Comparison of ENCODE assay signal across 11 mouse cellular contexts in the genomic region with DNA sequence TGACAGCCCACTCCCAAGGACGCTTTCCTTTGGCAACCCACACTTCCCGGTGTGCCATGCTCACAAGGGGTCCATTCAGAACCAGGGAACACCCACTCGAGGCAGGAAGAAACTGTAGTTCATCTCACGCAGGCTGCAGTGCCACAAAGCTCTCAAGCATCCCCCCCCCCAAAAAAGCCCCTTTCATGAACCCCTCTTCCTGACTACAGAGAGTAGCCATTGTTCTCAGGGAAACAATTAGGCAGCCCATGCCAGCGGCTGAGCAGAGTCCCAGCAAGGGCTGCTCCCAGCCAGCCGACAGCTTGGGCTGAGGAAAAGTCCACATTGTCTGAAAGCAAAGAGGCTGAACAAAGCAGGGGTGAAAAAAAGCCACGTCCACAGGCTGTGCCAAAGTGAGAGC. TPM values are rescaled to one million over a fixed set of nuclear protein-coding genes. Genes with fewer than 3 reads are reported as not detected.
DNase-seq lines count a peak whose midpoint lies in the region; ATAC-seq lines count a peak whose summit lies in the region.
"Had no signal": no experiment of that assay in that cellular context is flagged by ENCODE, and none has a peak within 500 bp of the region (broad histone marks: within the 10 kb centered on the region; RNA-seq: fewer than 3 reads in every experiment).

No protein-coding gene starts in this region.

- H3K36me3 ChIP-seq in kidney, embryonic 15.5 days, result peaks cover 69% of the 10 kb centered on the region
- no peaks in the 10 kb centered on the region; the same call in 1 of the 2 replicates for H3K36me3 ChIP-seq in embryonic facial prominence, embryonic 11.5 days (replicated peaks; ENCODE audit: control insufficient read depth, insufficient read depth, low read depth, low read length)
- H3K36me3 ChIP-seq in hindbrain, embryonic 11.5 days (ENCODE audit: control insufficient read depth, insufficient read depth, low read length), result peaks cover 13% of the 10 kb centered on the region
- peaks cover 12% of the 10 kb centered on the region; the same call in 1 of the 2 replicates for H3K36me3 ChIP-seq in intestine, embryonic 16.5 days (ENCODE audit: control insufficient read depth, insufficient read depth, low read length)

- peaks cover 17% of the 10 kb centered on the region for H3K4me1 ChIP-seq in kidney, embryonic 15.5 days
- H3K4me1 ChIP-seq in embryonic facial prominence, embryonic 11.5 days (ENCODE audit: control insufficient read depth, insufficient read depth, low read length), result no peaks in the 10 kb centered on the region
- H3K4me1 ChIP-seq in hindbrain, embryonic 11.5 days (replicated peaks; ENCODE audit: control insufficient read depth, insufficient read depth, low read length), result peaks cover 8% of the 10 kb centered on the region; the same call in 1 of the 2 replicates
- no peaks in the 10 kb centered on the region for H3K4me1 ChIP-seq in intestine, embryonic 16.5 days (ENCODE audit: control insufficient read depth, insufficient read depth, low read length)
- H3K4me1 ChIP-seq: intestine, embryonic 15.5 days had no signal

- H3K9ac ChIP-seq in kidney, embryonic 15.5 days, result no peak overlapping the region
- H3K9ac ChIP-seq in embryonic facial prominence, embryonic 11.5 days (replicated peaks; ENCODE audit: low read length), result no peak overlapping the region
- H3K9ac ChIP-seq in hindbrain, embryonic 11.5 days (ENCODE audit: low read depth, low read length), result peak overlapping the region; percentile 35; the same call in 1 of the 2 replicates
- no peak overlapping the region for H3K9ac ChIP-seq in intestine, embryonic 16.5 days (ENCODE audit: low read depth, low read length)
- H3K9ac ChIP-seq: intestine, embryonic 15.5 days; limb, embryonic 13.5 days had no signal

- no peak for ATAC-seq in kidney, embryonic 15.5 days (replicated peaks; ENCODE audit: low FRiP score)
- peak; percentile 81; the same call in 1 of the 2 replicates for ATAC-seq in embryonic facial prominence, embryonic 11.5 days (replicated peaks; ENCODE audit: insufficient number of reproducible peaks, low FRiP score, low TSS enrichment, low read depth)
- ATAC-seq in hindbrain, embryonic 11.5 days (ENCODE audit: low FRiP score), result peak; percentile 91
- ATAC-seq in intestine, embryonic 16.5 days, result no peak
- ATAC-seq: intestine, embryonic 15.5 days had no signal

- no peak for DNase-seq in kidney, adult 11 months
- DNase-seq in embryonic facial prominence, embryonic 11.5 days (ENCODE audit: low spot score), result peak; percentile 38
- peak; percentile 69 for DNase-seq in hindbrain, embryonic 11.5 days (ENCODE audit: low spot score)
- peak; percentile 32 for DNase-seq in neural tube, embryonic 10.5 days (ENCODE audit: extremely low spot score, low spot score)
- no peak for DNase-seq in gastrocnemius, adult 8-10 months (ENCODE audit: low spot score in 2 of 2)
- no peak for DNase-seq in gastrocnemius, postnatal 10 days

- H3K4me2 ChIP-seq in kidney, embryonic 15.5 days, result no peak overlapping the region
- H3K4me2 ChIP-seq in embryonic facial prominence, embryonic 11.5 days (ENCODE audit: low read depth, low read length), result no peak overlapping the region
- no peak overlapping the region; the same call in 1 of the 2 replicates for H3K4me2 ChIP-seq in hindbrain, embryonic 11.5 days (replicated peaks; ENCODE audit: low read depth, low read length)
- no peak overlapping the region for H3K4me2 ChIP-seq in intestine, embryonic 16.5 days (ENCODE audit: low read depth, low read length)
- H3K4me2 ChIP-seq: intestine, embryonic 15.5 days; limb, embryonic 13.5 days had no signal

- WGBS in kidney, embryonic 15.5 days, result 57% methylated on average over 7 of the region's 7 CpGs
- WGBS in embryonic facial prominence, embryonic 11.5 days, result 23% methylated on average over 7 of the region's 7 CpGs
- 23% methylated on average over 7 of the region's 7 CpGs for WGBS in hindbrain, embryonic 11.5 days
- 56% methylated on average over 7 of the region's 7 CpGs for WGBS in intestine, embryonic 16.5 days

- no peaks in the 10 kb centered on the region for H3K27me3 ChIP-seq in kidney, embryonic 15.5 days
- H3K27me3 ChIP-seq in embryonic facial prominence, embryonic 11.5 days (ENCODE audit: control insufficient read depth, insufficient read depth, low read length), result no peaks in the 10 kb centered on the region
- no peaks in the 10 kb centered on the region for H3K27me3 ChIP-seq in hindbrain, embryonic 11.5 days (ENCODE audit: control insufficient read depth, insufficient read depth, low read length)
- H3K27me3 ChIP-seq in intestine, embryonic 16.5 days (replicated peaks; ENCODE audit: control insufficient read depth, insufficient read depth, low read length), result no peaks in the 10 kb centered on the region
- H3K27me3 ChIP-seq: CH12.LX; intestine, embryonic 15.5 days; limb, embryonic 13.5 days had no signal

- H3K27ac ChIP-seq in kidney, embryonic 15.5 days, result peak overlapping the region; percentile 61
- H3K27ac ChIP-seq in embryonic facial prominence, embryonic 11.5 days (replicated peaks; ENCODE audit: low read depth, low read length), result no peak overlapping the region
- peak overlapping the region; percentile 86 for H3K27ac ChIP-seq in hindbrain, embryonic 11.5 days (ENCODE audit: low read depth, low read length)
- H3K27ac ChIP-seq in intestine, embryonic 16.5 days (ENCODE audit: low read length), result no peak overlapping the region
- H3K27ac ChIP-seq: intestine, embryonic 15.5 days; limb, embryonic 13.5 days had no signal

- no peaks in the 10 kb centered on the region for H3K9me3 ChIP-seq in kidney, embryonic 15.5 days (replicated peaks)
- H3K9me3 ChIP-seq in embryonic facial prominence, embryonic 11.5 days (replicated peaks; ENCODE audit: control insufficient read depth, low read length), result no peaks in the 10 kb centered on the region
- no peaks in the 10 kb centered on the region for H3K9me3 ChIP-seq in hindbrain, embryonic 11.5 days (ENCODE audit: control insufficient read depth, low read length)
- no peaks in the 10 kb centered on the region for H3K9me3 ChIP-seq in intestine, embryonic 16.5 days (ENCODE audit: control insufficient read depth, low read length)
- H3K9me3 ChIP-seq: intestine, embryonic 15.5 days; limb, embryonic 13.5 days had no signal

- H3K4me3 ChIP-seq in kidney, embryonic 15.5 days (replicated peaks), result no peak overlapping the region
- H3K4me3 ChIP-seq in embryonic facial prominence, embryonic 11.5 days (ENCODE audit: low read depth, low read length), result no peak overlapping the region
- H3K4me3 ChIP-seq in hindbrain, embryonic 11.5 days (ENCODE audit: low read depth, low read length), result no peak overlapping the region
- H3K4me3 ChIP-seq in intestine, embryonic 16.5 days (ENCODE audit: low read length), result no peak overlapping the region
- H3K4me3 ChIP-seq: intestine, embryonic 15.5 days; limb, embryonic 13.5 days had no signal

RNA-seq across cellular contexts. Expression of a gene that starts 22.9 kb away (rescaled TPM):
- 0.75 and 0.77 TPM in 2 replicates for polyA plus RNA-seq in kidney, embryonic 15.5 days (2015; fragmentation: Nextera tagmentation; extraction: Ambion mirVana)
- 0.97 and 1.1 TPM in 2 replicates for polyA plus RNA-seq in embryonic facial prominence, embryonic 11.5 days (2014; fragmentation: Nextera tagmentation; extraction: Ambion mirVana)
- 3.9 and 4.4 TPM in 2 replicates for polyA plus RNA-seq in hindbrain, embryonic 11.5 days (2014; fragmentation: Nextera tagmentation; extraction: Ambion mirVana)
- total RNA-seq in gastrocnemius, adult 8-10 months (2022), result under 1 TPM; 0.02 to 0.07 (median 0.04) TPM
- 5.4 TPM in 2 replicates for polyA plus RNA-seq in intestine, embryonic 16.5 days (2015; fragmentation: Nextera tagmentation; extraction: Ambion mirVana)
- under 1 TPM; 0.47 to 0.54 TPM for total RNA-seq in gastrocnemius, postnatal 10 days (2021)

RNA-seq across cellular contexts. Expression of a gene that starts 50.7 kb away (rescaled TPM):
- polyA plus RNA-seq in kidney, embryonic 15.5 days (2015; fragmentation: Nextera tagmentation; extraction: Ambion mirVana), result 141 and 147 TPM in 2 replicates
- 44.5 and 49.8 TPM in 2 replicates for polyA plus RNA-seq in embryonic facial prominence, embryonic 11.5 days (2014; fragmentation: Nextera tagmentation; extraction: Ambion mirVana)
- polyA plus RNA-seq in hindbrain, embryonic 11.5 days (2014; fragmentation: Nextera tagmentation; extraction: Ambion mirVana), result 51.0 and 52.0 TPM in 2 replicates
- total RNA-seq in gastrocnemius, adult 8-10 months (2022), result 100 to 1,000 TPM; 159 to 203 (median 172) TPM
- polyA plus RNA-seq in intestine, embryonic 16.5 days (2015; fragmentation: Nextera tagmentation; extraction: Ambion mirVana), result 67.9 and 76.8 TPM in 2 replicates
- 100 to 1,000 TPM; 286 to 307 TPM for total RNA-seq in gastrocnemius, postnatal 10 days (2021)

Comparison
In these comparisons a context has a peak if more than half of its experiments do, and no peak if none do; other contexts are left out.
1. ATAC-seq: peak in embryonic facial prominence, embryonic 11.5 days (single experiment) and hindbrain, embryonic 11.5 days (single experiment); none in kidney, embryonic 15.5 days (single experiment) and intestine, embryonic 16.5 days (single experiment).
2. H3K27ac ChIP-seq: peak in kidney, embryonic 15.5 days (single experiment) and hindbrain, embryonic 11.5 days (single experiment); none in embryonic facial prominence, embryonic 11.5 days (single experiment) and intestine, embryonic 16.5 days (single experiment).
3. DNase-seq: peak in embryonic facial prominence, embryonic 11.5 days (single experiment), hindbrain, embryonic 11.5 days (single experiment) and neural tube, embryonic 10.5 days (single experiment); none in kidney, adult 11 months (single experiment), gastrocnemius, adult 8-10 months (0 of 2) and gastrocnemius, postnatal 10 days (single experiment).